Mouse (Mus musculus): Measurements from ENCODE around the gene Fxyd7. TPM values are rescaled to one million over a fixed set of nuclear protein-coding genes. Genes with fewer than 3 reads are reported as not detected.
A peak's percentile ranks its signal among the peaks of the same experiment; 100 is the strongest.

Gene Fxyd7
- polyA plus RNA-seq, 1 experiment = 99.7 TPM

DNA sequence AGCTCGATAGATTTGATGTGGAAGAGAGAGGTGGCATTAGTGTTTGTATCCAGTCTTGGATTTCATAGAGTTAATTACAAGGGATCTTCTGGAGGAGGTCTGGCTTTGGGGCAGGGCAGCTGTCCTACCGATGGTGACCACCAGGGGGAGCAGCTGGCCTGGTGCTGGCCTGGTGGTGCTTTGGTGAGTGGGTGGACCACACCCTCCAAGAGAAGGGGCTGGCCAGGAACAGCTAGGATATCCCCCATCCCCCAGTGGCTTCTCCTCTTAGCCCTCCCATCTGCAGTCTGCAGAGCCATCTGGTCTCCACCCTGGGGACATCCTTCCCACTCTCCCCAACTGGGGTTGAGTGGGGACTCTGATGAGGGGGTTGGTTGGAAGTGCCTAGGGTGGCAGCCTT lies 7.8 kb upstream of the Fxyd7 start, which contains the start of gene Lgi4:
Gene Lgi4, plus strand, starts transcription at position 235 of the 400 bp plus-strand sequence.
- Histone ChIP-seq H3K27ac (ENCODE audit: insufficient read depth, low read length) (no peak within 1 kb of the TSS), H3K27me3 (ENCODE audit: control insufficient read depth, insufficient read depth, low read length) (no peaks in the 10 kb centered on the region), H3K4me1 (ENCODE audit: control insufficient read depth, insufficient read depth, low read length) (no peaks in the 10 kb centered on the region), H3K4me3 (replicated peaks; ENCODE audit: insufficient read depth, low read depth, low read length) (no peak within 1 kb of the TSS)
- 3% methylated on average over 2 of the region's 2 CpGs for WGBS
- peak; percentile 78 to 86 for DNase-seq
- TF ChIP-seq CTCF (IDR thresholded peaks at IDR 0.05; ENCODE audit: borderline replicate concordance, insufficient read depth, low read depth, low read length) = peak; percentile 86
- TF ChIP-seq POLR2A (IDR thresholded peaks at IDR 0.05; ENCODE audit: borderline replicate concordance, insufficient read depth, low read length) = no peak

DNA sequence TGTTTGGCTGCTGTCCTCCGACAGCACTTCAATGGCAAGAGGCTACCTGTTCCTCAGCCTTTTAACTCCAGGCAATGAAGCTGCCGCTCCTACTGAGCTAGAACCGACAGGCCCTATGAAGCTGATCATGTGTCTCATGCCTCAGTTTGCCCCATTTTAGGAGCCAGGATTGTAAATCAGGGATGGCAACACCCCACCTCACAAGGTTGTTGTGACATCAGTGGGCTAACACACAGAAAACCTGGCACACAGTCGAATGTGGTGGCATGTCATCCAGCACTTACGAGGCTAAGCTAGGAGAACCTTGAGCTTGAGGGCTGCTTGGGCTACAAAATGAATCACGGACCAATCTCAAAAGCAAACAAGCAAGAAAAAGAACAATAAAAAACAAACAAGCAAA lies 6.9 kb upstream of the Fxyd7 start:
- Histone ChIP-seq H3K27me3 (ENCODE audit: control insufficient read depth, insufficient read depth, low read length) (no peaks in the 10 kb centered on the region), H3K4me1 (ENCODE audit: control insufficient read depth, insufficient read depth, low read length) (no peaks in the 10 kb centered on the region), H3K4me3 (replicated peaks; ENCODE audit: insufficient read depth, low read depth, low read length) (no peak overlapping the region), H3K27ac (ENCODE audit: insufficient read depth, low read length) (no peak overlapping the region)
- TF ChIP-seq CTCF (IDR thresholded peaks at IDR 0.05; ENCODE audit: borderline replicate concordance, insufficient read depth, low read depth, low read length) = no peak
- TF ChIP-seq POLR2A (IDR thresholded peaks at IDR 0.05; ENCODE audit: borderline replicate concordance, insufficient read depth, low read length) = no peak
- WGBS = 90% methylated on average over 6 of the region's 6 CpGs
- no peak for DNase-seq

DNA sequence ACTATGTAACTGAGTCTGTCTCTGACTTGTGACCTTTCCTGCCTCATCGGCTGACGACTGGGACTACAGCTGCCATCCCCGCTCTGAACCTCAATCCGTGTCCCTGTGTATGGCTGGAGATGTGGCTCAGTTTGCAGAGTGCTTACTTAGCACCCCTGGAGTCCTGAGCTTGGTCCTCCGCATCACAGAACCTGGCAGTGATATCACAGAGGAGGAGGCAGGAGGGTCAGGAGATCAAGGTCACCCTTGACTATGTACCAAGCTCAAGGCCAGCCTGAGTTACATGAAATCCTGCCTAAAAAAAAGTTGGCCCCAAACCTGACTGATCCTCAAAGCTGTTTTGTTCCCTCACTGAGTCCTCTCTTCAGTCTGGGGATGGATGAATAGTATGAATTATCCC lies 6.5 kb upstream of the Fxyd7 start:
- DNase-seq = no peak
- TF ChIP-seq POLR2A (IDR thresholded peaks at IDR 0.05; ENCODE audit: borderline replicate concordance, insufficient read depth, low read length) = no peak
- TF ChIP-seq CTCF (IDR thresholded peaks at IDR 0.05; ENCODE audit: borderline replicate concordance, insufficient read depth, low read depth, low read length) = no peak
- WGBS = 75% methylated on average over 5 of the region's 5 CpGs
- H3K4me3 ChIP-seq (replicated peaks; ENCODE audit: insufficient read depth, low read depth, low read length) = no peak overlapping the region
- H3K4me1 ChIP-seq (ENCODE audit: control insufficient read depth, insufficient read depth, low read length) = no peaks in the 10 kb centered on the region
- no peaks in the 10 kb centered on the region for H3K27me3 ChIP-seq (ENCODE audit: control insufficient read depth, insufficient read depth, low read length)
- H3K27ac ChIP-seq (ENCODE audit: insufficient read depth, low read length) = no peak overlapping the region

DNA sequence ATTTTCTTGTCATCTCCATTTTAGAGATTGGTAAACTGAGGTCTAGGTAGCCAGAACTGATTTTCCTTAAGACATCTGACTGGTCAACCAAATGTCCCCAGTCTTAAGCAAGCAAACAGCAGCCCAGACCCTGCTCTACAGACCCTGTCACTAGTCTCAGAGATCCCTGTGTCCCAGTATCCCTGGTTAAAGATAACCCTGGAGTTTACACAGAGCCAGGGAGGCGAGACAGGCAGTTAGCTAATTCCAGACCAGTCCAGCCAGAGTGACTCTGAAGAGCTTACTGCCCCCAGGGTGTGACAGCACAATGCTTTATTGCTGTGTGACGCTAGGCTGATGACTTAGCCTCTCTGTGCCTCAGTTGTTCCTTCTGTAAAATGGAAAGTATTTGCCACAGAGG lies 5.8 kb upstream of the Fxyd7 start, which contains the start of gene Fxyd1:
Gene Fxyd1, minus strand, starts transcription at position 129 of the 400 bp plus-strand sequence.
- WGBS = 91% methylated on average over 2 of the region's 2 CpGs
- Histone ChIP-seq H3K27me3 (ENCODE audit: control insufficient read depth, insufficient read depth, low read length) (no peaks in the 10 kb centered on the region), H3K27ac (ENCODE audit: insufficient read depth, low read length) (no peak within 1 kb of the TSS), H3K4me3 (replicated peaks; ENCODE audit: insufficient read depth, low read depth, low read length) (no peak within 1 kb of the TSS), H3K4me1 (ENCODE audit: control insufficient read depth, insufficient read depth, low read length) (0 out of 2 replicates have a peak, but pooled peaks cover 4% of the 10 kb centered on the region)
- no peak for DNase-seq
- TF ChIP-seq POLR2A (IDR thresholded peaks at IDR 0.05; ENCODE audit: borderline replicate concordance, insufficient read depth, low read length) (no peak), CTCF (IDR thresholded peaks at IDR 0.05; ENCODE audit: borderline replicate concordance, insufficient read depth, low read depth, low read length) (no peak)

DNA sequence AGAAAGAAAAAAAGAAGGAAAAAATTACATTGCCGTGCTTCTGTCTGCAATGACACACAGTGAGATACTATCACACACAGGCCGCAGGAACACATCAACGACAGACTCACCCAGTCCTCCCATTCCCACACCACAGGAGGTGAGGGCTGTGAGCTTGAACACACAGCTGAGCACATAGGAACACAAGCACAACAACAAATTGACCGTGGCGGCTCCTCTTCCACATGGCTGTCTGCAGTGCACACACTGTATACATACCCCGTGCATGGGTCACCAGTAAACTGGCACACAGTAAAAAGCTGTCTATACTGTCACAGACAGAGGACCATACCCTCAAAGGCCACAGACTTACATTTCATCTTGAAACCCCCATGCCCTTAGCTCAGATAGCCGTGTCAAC lies 5.2 kb upstream of the Fxyd7 start:
- Histone ChIP-seq H3K27ac (ENCODE audit: insufficient read depth, low read length) (no peak overlapping the region), H3K4me1 (ENCODE audit: control insufficient read depth, insufficient read depth, low read length) (0 out of 2 replicates have a peak, but pooled peaks cover 4% of the 10 kb centered on the region), H3K27me3 (ENCODE audit: control insufficient read depth, insufficient read depth, low read length) (no peaks in the 10 kb centered on the region; the same call in 1 of the 2 replicates), H3K4me3 (replicated peaks; ENCODE audit: insufficient read depth, low read depth, low read length) (no peak overlapping the region)
- no peak for DNase-seq
- WGBS = 69% methylated on average over 7 of the region's 7 CpGs
- no peak for TF ChIP-seq POLR2A (IDR thresholded peaks at IDR 0.05; ENCODE audit: borderline replicate concordance, insufficient read depth, low read length)
- TF ChIP-seq CTCF (IDR thresholded peaks at IDR 0.05; ENCODE audit: borderline replicate concordance, insufficient read depth, low read depth, low read length) = no peak

DNA sequence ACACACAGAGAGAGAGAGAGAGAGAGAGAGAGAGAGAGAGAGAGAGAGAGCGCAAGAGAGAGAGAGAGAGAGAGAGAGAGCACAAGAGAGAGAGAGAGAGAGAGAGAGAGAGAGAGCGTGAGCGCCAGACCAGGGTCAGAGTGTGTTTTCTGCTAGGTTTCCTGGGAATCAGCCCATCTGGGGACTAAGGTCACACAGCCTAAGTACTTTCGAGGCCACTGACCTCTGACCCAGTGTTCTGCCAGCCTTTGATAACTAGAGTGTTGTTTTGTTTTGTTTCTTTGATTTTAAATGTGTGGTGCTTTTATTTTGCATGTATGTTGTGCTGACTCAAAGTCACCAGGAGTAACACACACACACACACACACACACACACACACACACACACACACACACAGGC lies 4.6 kb upstream of the Fxyd7 start:
- WGBS = 52% methylated on average over 4 of the region's 4 CpGs
- no peak for DNase-seq
- Histone ChIP-seq H3K4me3 (replicated peaks; ENCODE audit: insufficient read depth, low read depth, low read length) (no peak overlapping the region), H3K27me3 (ENCODE audit: control insufficient read depth, insufficient read depth, low read length) (no peaks in the 10 kb centered on the region; the same call in 1 of the 2 replicates), H3K27ac (ENCODE audit: insufficient read depth, low read length) (no peak overlapping the region), H3K4me1 (ENCODE audit: control insufficient read depth, insufficient read depth, low read length) (0 out of 2 replicates have a peak, but pooled peaks cover 4% of the 10 kb centered on the region)
- TF ChIP-seq POLR2A (IDR thresholded peaks at IDR 0.05; ENCODE audit: borderline replicate concordance, insufficient read depth, low read length) (no peak), CTCF (IDR thresholded peaks at IDR 0.05; ENCODE audit: borderline replicate concordance, insufficient read depth, low read depth, low read length) (no peak)

DNA sequence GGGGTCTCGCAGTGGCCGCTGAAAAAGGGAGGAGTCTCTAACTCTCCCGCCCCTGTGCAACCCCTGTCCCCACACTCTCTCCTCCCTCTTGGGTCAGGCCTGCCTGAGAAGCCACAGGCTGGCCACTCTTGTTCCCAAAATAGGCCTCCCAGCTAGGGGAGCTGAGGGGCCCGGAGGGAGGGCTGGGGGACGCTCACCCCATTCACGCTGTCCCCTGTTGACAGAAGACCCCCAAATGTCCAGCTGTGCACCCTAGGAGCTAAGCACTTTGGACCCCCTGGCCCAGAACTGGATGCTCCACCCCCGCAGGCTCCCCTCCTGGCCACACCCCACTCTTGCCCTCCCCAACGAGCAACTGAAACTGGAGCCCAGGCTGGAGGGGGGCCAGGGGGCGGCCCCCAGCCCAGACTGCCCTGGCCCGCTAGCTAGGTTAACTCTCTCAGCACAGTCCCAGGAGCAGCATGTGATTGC lies 4.1 kb upstream of the Fxyd7 start:
- no peak overlapping the region for H3K27ac ChIP-seq (ENCODE audit: insufficient read depth, low read length)
- 22% methylated on average over 10 of the region's 10 CpGs for WGBS
- peaks cover 6% of the 10 kb centered on the region; the same call in 1 of the 2 replicates for H3K4me1 ChIP-seq (ENCODE audit: control insufficient read depth, insufficient read depth, low read length)
- peak in 1 of 2 experiments; percentile 47 for DNase-seq
- H3K4me3 ChIP-seq (replicated peaks; ENCODE audit: insufficient read depth, low read depth, low read length) = no peak overlapping the region
- H3K27me3 ChIP-seq (ENCODE audit: control insufficient read depth, insufficient read depth, low read length) = no peaks in the 10 kb centered on the region; the same call in 1 of the 2 replicates
- no peak for TF ChIP-seq POLR2A (IDR thresholded peaks at IDR 0.05; ENCODE audit: borderline replicate concordance, insufficient read depth, low read length)
- no peak for TF ChIP-seq CTCF (IDR thresholded peaks at IDR 0.05; ENCODE audit: borderline replicate concordance, insufficient read depth, low read depth, low read length)

DNA sequence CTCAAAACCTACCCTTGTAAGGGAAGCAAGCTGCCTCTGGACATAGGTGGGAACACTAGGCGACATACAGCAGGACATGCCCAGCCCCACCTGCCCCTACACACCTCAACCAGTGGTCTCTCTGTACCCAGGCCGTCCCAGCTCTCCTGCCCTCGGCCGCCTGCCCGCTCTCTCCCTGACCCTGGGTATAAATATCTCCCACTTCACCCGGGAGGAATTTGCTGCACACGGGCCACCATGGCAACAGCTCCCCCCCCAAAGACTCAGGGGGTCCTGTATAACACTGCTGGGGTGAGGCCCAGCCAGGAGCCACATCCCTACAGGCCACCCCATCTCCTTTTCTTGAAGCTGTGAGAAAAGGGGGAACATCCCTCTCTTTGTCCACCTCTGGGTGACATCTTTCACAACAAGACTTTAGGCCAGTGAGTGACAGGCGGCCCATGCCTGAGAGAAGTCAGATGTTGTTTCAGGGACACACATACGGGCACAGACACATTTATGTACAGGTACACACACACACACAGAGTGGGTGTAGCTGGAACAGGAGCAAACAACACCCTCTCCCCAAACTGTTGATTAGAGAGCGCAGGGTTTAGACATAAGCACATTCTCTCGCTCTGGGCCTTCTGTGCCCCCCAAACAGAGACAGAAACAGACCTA lies 3.5 kb upstream of the Fxyd7 start:
- H3K27ac ChIP-seq (ENCODE audit: insufficient read depth, low read length) = no peak overlapping the region
- no peaks in the 10 kb centered on the region; the same call in 1 of the 2 replicates for H3K27me3 ChIP-seq (ENCODE audit: control insufficient read depth, insufficient read depth, low read length)
- no peak overlapping the region for H3K4me3 ChIP-seq (replicated peaks; ENCODE audit: insufficient read depth, low read depth, low read length)
- 63% methylated on average over 11 of the region's 11 CpGs for WGBS
- no peak for TF ChIP-seq POLR2A (IDR thresholded peaks at IDR 0.05; ENCODE audit: borderline replicate concordance, insufficient read depth, low read length)
- no peak for TF ChIP-seq CTCF (IDR thresholded peaks at IDR 0.05; ENCODE audit: borderline replicate concordance, insufficient read depth, low read depth, low read length)
- H3K4me1 ChIP-seq (ENCODE audit: control insufficient read depth, insufficient read depth, low read length) = peaks cover 9% of the 10 kb centered on the region; the same call in 1 of the 2 replicates
- no peak for DNase-seq

Measured in cerebellum, adult 2 months (tissue).